Mouse (Mus musculus) MEL (cell line): ENCODE measurements around the gene 9130409I23Rik. TPM values are rescaled to one million over a fixed set of nuclear protein-coding genes. Genes with fewer than 3 reads are reported as not detected.

Experiments used
- DNase-seq: peaks from one replicate; pipeline ENCODE4 v3.0.0; 2011; ENCODE audit warnings: low read depth, low spot score
- H3K27ac ChIP-seq: 2 replicates; pipeline ENCODE4 v1.5.1; 2012; ENCODE audit warnings: low read depth, mild to moderate bottlenecking, control low read depth, low read length, moderate library complexity; ENCODE audit not compliant: control insufficient read depth
- H3K27me3 ChIP-seq, 2 experiments: fragments of 150-350 bp in 1 of 2; sonication (generic) in 1 of 2; 2 replicates each; pipeline ENCODE4 v1.6.1; 2012; ENCODE audit warnings: low read length in 2 of 2, mild to moderate bottlenecking in 2 of 2, improper control_type of control experiment in 1 of 2, moderate library complexity in 1 of 2; ENCODE audit not compliant: insufficient read depth in 2 of 2, control insufficient read depth in 1 of 2
- H3K36me3 ChIP-seq, 2 experiments: 2 replicates each; pipeline ENCODE4 v1.6.1; 2012 to 2014; ENCODE audit warnings: low read length in 2 of 2, improper control_type of control experiment in 1 of 2, inconsistent platforms in 1 of 2, mild to moderate bottlenecking in 1 of 2; ENCODE audit not compliant: insufficient read depth in 2 of 2, control insufficient read depth in 1 of 2
- H3K4me1 ChIP-seq, 2 experiments: fragments of 150-350 bp in 1 of 2; sonication (generic) in 1 of 2; 2 replicates each; pipeline ENCODE4 v1.6.1; 2012; ENCODE audit warnings: low read length in 2 of 2, improper control_type of control experiment in 1 of 2, mild to moderate bottlenecking in 1 of 2; ENCODE audit not compliant: insufficient read depth in 2 of 2, control insufficient read depth in 1 of 2
- H3K4me3 ChIP-seq, 2 experiments: fragments of 150-350 bp in 1 of 2; sonication (generic) in 1 of 2; 2 replicates each; pipeline ENCODE4 v1.5.1; 2012; ENCODE audit warnings: low read depth in 2 of 2, low read length in 2 of 2, mild to moderate bottlenecking in 2 of 2, moderate library complexity in 2 of 2, control low read depth in 1 of 2, improper control_type of control experiment in 1 of 2; ENCODE audit not compliant: control insufficient read depth in 1 of 2, insufficient read depth in 1 of 2
- H3K79me2 ChIP-seq: 2 replicates; pipeline ENCODE4 v1.6.1; 2012; ENCODE audit warnings: mild to moderate bottlenecking, low read length, moderate library complexity; ENCODE audit not compliant: control insufficient read depth, poor library complexity, insufficient read depth
- H3K9ac ChIP-seq: 2 replicates; pipeline ENCODE4 v1.6.1; 2012; ENCODE audit warnings: low read depth, mild to moderate bottlenecking, control low read depth, low read length, moderate library complexity; ENCODE audit not compliant: control insufficient read depth, poor library complexity, severe bottlenecking
- H3K9me3 ChIP-seq: fragments of 150-350 bp; sonication (generic); replicated peaks from 2 replicates; pipeline ENCODE4 v1.6.1; 2012; ENCODE audit warnings: mild to moderate bottlenecking, low read length, improper control_type of control experiment, moderate library complexity; ENCODE audit not compliant: insufficient read depth
- CHD1 ChIP-seq: IDR thresholded peaks from 2 replicates; pipeline ENCODE4 v1.6.1; 2012; ENCODE audit warnings: low read depth, mild to moderate bottlenecking, inconsistent platforms, low read length, improper control_type of control experiment
- CHD2 ChIP-seq: IDR thresholded peaks from 2 replicates; pipeline ENCODE4 v1.6.1; 2011; ENCODE audit warnings: low read length, improper control_type of control experiment
- CTCF ChIP-seq, 3 experiments: IDR thresholded peaks in 2 of 3; conservative IDR thresholded peaks in 1 of 3; 2 replicates each; pipeline ENCODE4 v1.5.1; 2011 to 2012; ENCODE audit warnings: low read length in 3 of 3, low read depth in 2 of 3, mild to moderate bottlenecking in 2 of 3, improper control_type of control experiment in 1 of 3, inconsistent platforms in 1 of 3, mixed read lengths in 1 of 3, moderate library complexity in 1 of 3; ENCODE audit not compliant: control insufficient read depth in 1 of 3, insufficient read depth in 1 of 3, poor library complexity in 1 of 3, severe bottlenecking in 1 of 3
- E2F4 ChIP-seq: IDR thresholded peaks from 2 replicates; pipeline ENCODE4 v1.6.1; 2011; ENCODE audit warnings: low read depth, low read length, improper control_type of control experiment, borderline replicate concordance
- GATA1 ChIP-seq: IDR thresholded peaks from 2 replicates; pipeline ENCODE4 v1.6.1; 2011; ENCODE audit warnings: low read depth, low read length, improper control_type of control experiment
- HCFC1 ChIP-seq: IDR thresholded peaks from 2 replicates; pipeline ENCODE4 v1.6.1; 2012; ENCODE audit warnings: low read depth, mild to moderate bottlenecking, inconsistent platforms, low read length, improper control_type of control experiment, moderate library complexity
- KAT2A ChIP-seq: conservative IDR thresholded peaks from 2 replicates; pipeline ENCODE4 v1.6.1; 2012; ENCODE audit warnings: low read depth, low read length, improper control_type of control experiment, inconsistent platforms
- MAX ChIP-seq: IDR thresholded peaks from 2 replicates; pipeline ENCODE4 v1.6.1; 2011; ENCODE audit warnings: low read length, improper control_type of control experiment
- MAZ ChIP-seq: IDR thresholded peaks from 2 replicates; pipeline ENCODE4 v1.6.1; 2012; ENCODE audit warnings: low read depth, mild to moderate bottlenecking, inconsistent platforms, low read length, improper control_type of control experiment
- MEF2A ChIP-seq: IDR thresholded peaks from 2 replicates; pipeline ENCODE4 v1.6.1; 2014; ENCODE audit warnings: low read depth, mild to moderate bottlenecking, inconsistent platforms, low read length, improper control_type of control experiment; ENCODE audit not compliant: poor library complexity, insufficient replicate concordance, severe bottlenecking; ENCODE audit errors: extremely low read depth
- MXI1 ChIP-seq: IDR thresholded peaks from 2 replicates; pipeline ENCODE4 v1.6.1; 2011; ENCODE audit warnings: mild to moderate bottlenecking, low read depth, low read length, improper control_type of control experiment
- MYC ChIP-seq: IDR thresholded peaks from 2 replicates; pipeline ENCODE4 v1.6.1; 2011; ENCODE audit warnings: low read depth, mild to moderate bottlenecking, low read length, improper control_type of control experiment, moderate library complexity
- RAD21 ChIP-seq: IDR thresholded peaks from 2 replicates; pipeline ENCODE4 v1.6.1; 2011; ENCODE audit warnings: mild to moderate bottlenecking, low read depth, low read length, improper control_type of control experiment
- RCOR1 ChIP-seq: IDR thresholded peaks from 2 replicates; pipeline ENCODE4 v1.6.1; 2012; ENCODE audit warnings: low read depth, mild to moderate bottlenecking, inconsistent platforms, low read length, improper control_type of control experiment
- SMC3 ChIP-seq: IDR thresholded peaks from 2 replicates; pipeline ENCODE4 v1.6.1; 2011; ENCODE audit warnings: low read depth, low read length, improper control_type of control experiment
- TCF12 ChIP-seq: IDR thresholded peaks from 2 replicates; pipeline ENCODE4 v1.6.1; 2014; ENCODE audit warnings: low read depth, mild to moderate bottlenecking, inconsistent platforms, low read length, improper control_type of control experiment, moderate library complexity
- USF1 ChIP-seq: IDR thresholded peaks from 2 replicates; pipeline ENCODE4 v1.6.1; 2014; ENCODE audit warnings: low read depth, mild to moderate bottlenecking, inconsistent platforms, low read length, improper control_type of control experiment, moderate library complexity
- USF2 ChIP-seq, 2 experiments: IDR thresholded peaks; 2 replicates each; pipeline ENCODE4 v1.6.1; 2011 to 2012; ENCODE audit warnings: improper control_type of control experiment in 2 of 2, low read length in 2 of 2, borderline replicate concordance in 1 of 2, inconsistent platforms in 1 of 2, low read depth in 1 of 2, mild to moderate bottlenecking in 1 of 2; ENCODE audit not compliant: insufficient read depth in 1 of 2
- ZKSCAN1 ChIP-seq: IDR thresholded peaks from 2 replicates; pipeline ENCODE4 v1.6.1; 2012; ENCODE audit warnings: low read depth, mild to moderate bottlenecking, inconsistent platforms, low read length, improper control_type of control experiment, moderate library complexity
- ZNF384 ChIP-seq: IDR thresholded peaks from 2 replicates; pipeline ENCODE4 v1.6.1; 2012; ENCODE audit warnings: low read depth, mild to moderate bottlenecking, inconsistent platforms, low read length, improper control_type of control experiment
- polyA plus RNA-seq, 2 experiments: library from polyadenylated mRNA; stranded (reverse) in 1 of 2; unstranded in 1 of 2; fragments of >175 nt in 1 of 2; fragments of >200 nt in 1 of 2; gene quantifications; 2 replicates each; pipeline versions ENCODE4 v1.2.1 to v1.2.4; 2012; ENCODE audit warnings: low replicate concordance in 2 of 2, low read depth in 1 of 2; ENCODE audit not compliant: insufficient read length in 2 of 2, insufficient read depth in 1 of 2, missing spikeins in 1 of 2
- total RNA-seq: library from RNA; depleted of rRNA; stranded (reverse); fragments of 300-350 nt; gene quantifications from 2 replicates; pipeline ENCODE4 v1.2.3, GENCODE M21; 2012

9130409I23Rik gene
- total and polyA plus RNA-seq, 3 experiments, result not detected

DNA sequence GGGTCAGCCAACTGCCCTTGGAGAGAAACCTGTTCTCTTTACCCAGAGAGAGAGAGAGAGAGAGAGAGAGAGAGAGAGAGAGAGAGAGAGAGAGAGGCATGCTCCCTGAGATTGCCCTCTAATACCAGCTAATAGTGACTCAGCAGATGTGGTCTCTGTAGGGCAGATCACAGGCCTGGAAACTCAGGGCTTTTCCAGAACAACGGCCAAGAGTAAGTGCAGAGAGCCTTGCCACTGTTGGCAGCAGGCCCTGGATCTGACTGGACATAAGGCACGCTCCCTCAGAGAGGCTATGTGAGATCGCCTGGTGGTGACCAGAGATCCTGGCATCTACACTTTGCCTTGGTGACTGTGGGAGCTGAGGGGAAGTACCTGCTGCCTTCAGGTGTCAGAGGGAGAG lies 41.3 kb upstream of the 9130409I23Rik start:
- no peaks in the 10 kb centered on the region for H3K4me1 ChIP-seq
- no peaks in the 10 kb centered on the region for H3K9me3 ChIP-seq
- peaks cover 2 to 6% of the 10 kb centered on the region in 2 experiments for H3K27me3 ChIP-seq
- no peaks in the 10 kb centered on the region for H3K36me3 ChIP-seq
- no peak overlapping the region for H3K27ac ChIP-seq
- DNase-seq, result no peak
- no peak overlapping the region for H3K4me3 ChIP-seq
- no peak overlapping the region for H3K9ac ChIP-seq
- H3K79me2 ChIP-seq, result no peaks in the 10 kb centered on the region
- no peak for TF ChIP-seq CHD1
- TF ChIP-seq CHD2, result no peak
- TF ChIP-seq USF2 (IDR thresholded peaks at IDR 0.05; ENCODE audit: borderline replicate concordance in 1 of 2, insufficient read depth in 1 of 2, low read depth in 1 of 2, low read length in 2 of 2), result no peak
- no peak for TF ChIP-seq ZNF384
- TF ChIP-seq GATA1, result no peak
- TF ChIP-seq ZKSCAN1, result no peak
- no peak for TF ChIP-seq MAZ
- TF ChIP-seq KAT2A, result no peak
- no peak for TF ChIP-seq SMC3
- TF ChIP-seq MXI1, result no peak
- no peak for TF ChIP-seq MYC
- TF ChIP-seq RCOR1, result no peak
- TF ChIP-seq USF1, result no peak
- no peak for TF ChIP-seq MAX

DNA sequence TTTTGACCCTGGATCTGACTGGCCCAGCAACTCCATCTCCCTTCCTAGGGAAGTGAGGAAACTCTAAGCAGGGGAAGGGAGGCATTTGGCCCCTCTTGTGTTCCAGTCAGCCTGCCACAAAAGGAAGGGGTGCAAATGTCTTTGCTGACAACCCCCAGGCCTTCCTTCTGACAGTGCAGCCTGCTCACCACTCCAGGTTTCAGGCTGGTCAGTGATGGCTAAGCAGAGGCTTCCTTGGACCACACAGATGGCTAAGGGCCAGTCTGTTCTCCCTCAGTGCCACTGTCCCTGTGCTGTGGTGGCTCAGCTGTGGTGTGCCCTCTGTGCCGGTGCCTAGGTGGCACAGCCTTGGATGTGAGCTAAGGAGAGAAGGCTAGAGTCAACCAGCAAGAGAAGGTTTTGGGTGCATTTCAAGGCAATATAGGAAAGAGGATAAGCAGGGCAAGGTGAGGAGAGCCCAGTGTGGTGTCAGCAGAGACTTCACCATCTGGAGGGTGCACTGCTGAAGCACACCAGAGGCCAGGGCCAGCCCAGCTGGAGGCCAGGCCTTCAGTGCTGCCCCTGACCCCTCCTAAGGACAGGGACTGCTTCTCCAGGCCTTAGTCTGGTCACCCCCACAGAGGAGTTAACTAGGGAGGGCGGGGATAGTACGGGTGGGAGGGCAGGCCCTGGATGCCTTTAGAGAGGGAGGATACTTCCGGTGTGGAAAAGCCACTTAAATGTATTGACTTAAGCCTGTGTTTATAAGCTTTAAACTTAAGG lies 40.7 kb upstream of the 9130409I23Rik start:
- H3K4me1 ChIP-seq, result no peaks in the 10 kb centered on the region
- no peaks in the 10 kb centered on the region for H3K9me3 ChIP-seq
- H3K4me3 ChIP-seq, result no peak overlapping the region
- H3K36me3 ChIP-seq, result no peaks in the 10 kb centered on the region
- H3K9ac ChIP-seq, result no peak overlapping the region
- no peaks in the 10 kb centered on the region for H3K79me2 ChIP-seq
- no peak overlapping the region for H3K27ac ChIP-seq
- no peak for DNase-seq
- TF ChIP-seq CTCF (IDR thresholded peaks at IDR 0.05 in 2 of 3, conservative IDR thresholded peaks at IDR 0.05 in 1 of 3; ENCODE audit: control insufficient read depth in 1 of 3, insufficient read depth in 1 of 3, low read depth in 2 of 3, low read length in 3 of 3, poor library complexity in 1 of 3, severe bottlenecking in 1 of 3) (no peak), RAD21 (no peak), USF2 (IDR thresholded peaks at IDR 0.05; ENCODE audit: borderline replicate concordance in 1 of 2, insufficient read depth in 1 of 2, low read depth in 1 of 2, low read length in 2 of 2) (no peak), HCFC1 (no peak), CHD1 (no peak), TCF12 (no peak), MAX (no peak), MEF2A (no peak), MAZ (no peak), MXI1 (no peak), E2F4 (no peak)
- H3K27me3 ChIP-seq, result peaks cover 2 to 6% of the 10 kb centered on the region in 2 experiments
